Mouse (Mus musculus) thymus, postnatal 0 days (tissue): Measurements from ENCODE around the gene Nudt3. TPM values are rescaled to one million over a fixed set of nuclear protein-coding genes. Genes with fewer than 3 reads are reported as not detected.

Experiments
- DNase-seq: peaks from one replicate; pipeline ENCODE4 v3.0.0-alpha.2; 2015; ENCODE audit warnings: low spot score
- polyA plus RNA-seq: library from polyadenylated mRNA; unstranded; fragments of >200 nt; fragmentation: Nextera tagmentation; extraction: Ambion mirVana; gene quantifications from 2 replicates; pipeline ENCODE4 v1.2.1, GENCODE M21; 2015

Gene Nudt3
- polyA plus RNA-seq, 1 experiment from 2014 or later, result 87.8 TPM

DNA sequence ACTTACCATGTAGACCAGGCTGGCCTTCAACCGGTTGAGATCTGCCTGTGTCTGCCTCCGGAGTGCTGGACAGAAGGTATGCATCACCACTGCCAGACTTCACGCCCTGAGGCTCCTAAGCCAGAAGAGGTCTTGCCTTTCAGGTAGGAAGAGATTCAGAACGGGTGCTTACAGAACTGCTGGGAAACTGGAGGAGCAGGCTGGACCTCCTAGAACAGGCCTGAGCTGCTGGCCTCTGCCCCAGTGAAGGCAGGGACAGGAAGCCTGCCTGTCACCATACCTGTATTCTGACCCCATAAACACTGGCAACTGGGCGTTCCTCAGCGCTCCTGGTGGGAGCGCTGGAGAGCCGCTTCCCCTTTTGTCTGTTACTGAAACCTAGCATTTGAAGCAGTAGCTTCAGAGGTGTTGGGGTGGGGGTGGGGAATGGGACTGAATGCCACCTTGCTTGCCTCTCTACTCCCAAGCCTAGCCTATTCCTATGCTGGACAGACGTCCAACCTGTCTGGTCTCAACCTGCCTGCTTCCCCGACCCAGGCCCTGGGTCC is 71.8 kb downstream of the Nudt3 start:
- DNase-seq, result no peak

DNA sequence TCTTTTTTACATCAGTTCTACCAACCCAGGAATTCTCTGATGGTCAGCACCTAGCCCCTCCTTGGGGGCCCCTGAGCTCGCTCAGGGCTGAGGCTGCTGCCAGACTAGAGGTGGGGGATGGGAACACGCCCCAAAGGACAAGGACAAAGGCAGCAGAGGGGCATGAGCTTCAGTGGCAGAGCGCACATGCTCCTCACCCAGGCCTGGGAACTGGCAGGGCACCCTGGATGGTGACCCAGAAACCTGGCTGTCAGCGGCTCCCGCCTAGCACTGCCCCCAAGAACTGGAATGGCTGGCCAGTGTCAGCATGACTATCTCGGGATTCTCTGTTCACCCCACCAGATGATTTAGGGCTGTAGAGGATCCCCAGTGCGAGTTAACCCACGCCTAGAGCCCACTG is 74.1 kb downstream of the Nudt3 start:
- DNase-seq, result no peak

DNA sequence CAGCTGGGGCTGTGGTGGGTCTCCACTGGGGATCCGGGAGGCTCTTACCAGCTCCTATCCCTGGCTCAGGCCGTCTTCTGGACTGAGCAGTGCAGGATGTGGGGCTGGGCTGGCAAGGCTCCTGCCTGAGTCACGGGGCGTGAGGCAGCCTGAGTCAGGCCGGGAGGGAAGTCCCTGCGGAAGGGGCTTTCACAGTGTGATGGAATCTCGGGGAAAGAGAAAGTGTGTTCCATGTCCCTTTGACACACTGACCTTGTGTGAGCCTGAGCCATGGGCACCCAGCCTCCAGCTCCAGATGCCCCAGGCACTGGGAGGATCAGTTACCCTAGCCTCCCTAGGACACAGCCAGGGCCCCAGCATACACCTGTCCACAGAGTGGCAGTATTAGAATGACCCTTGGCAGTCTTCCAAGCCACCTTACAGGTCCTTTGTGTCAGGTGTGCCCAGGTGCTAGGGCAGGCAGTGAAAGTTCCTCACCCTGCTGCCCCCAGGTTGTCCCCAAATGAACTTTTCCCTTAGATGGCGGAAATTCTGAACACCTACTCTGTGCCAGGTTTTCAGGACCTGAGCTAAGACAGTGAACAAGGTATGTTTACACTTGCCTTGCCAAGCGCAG is 75.9 kb downstream of the Nudt3 start:
- no peak for DNase-seq

DNA sequence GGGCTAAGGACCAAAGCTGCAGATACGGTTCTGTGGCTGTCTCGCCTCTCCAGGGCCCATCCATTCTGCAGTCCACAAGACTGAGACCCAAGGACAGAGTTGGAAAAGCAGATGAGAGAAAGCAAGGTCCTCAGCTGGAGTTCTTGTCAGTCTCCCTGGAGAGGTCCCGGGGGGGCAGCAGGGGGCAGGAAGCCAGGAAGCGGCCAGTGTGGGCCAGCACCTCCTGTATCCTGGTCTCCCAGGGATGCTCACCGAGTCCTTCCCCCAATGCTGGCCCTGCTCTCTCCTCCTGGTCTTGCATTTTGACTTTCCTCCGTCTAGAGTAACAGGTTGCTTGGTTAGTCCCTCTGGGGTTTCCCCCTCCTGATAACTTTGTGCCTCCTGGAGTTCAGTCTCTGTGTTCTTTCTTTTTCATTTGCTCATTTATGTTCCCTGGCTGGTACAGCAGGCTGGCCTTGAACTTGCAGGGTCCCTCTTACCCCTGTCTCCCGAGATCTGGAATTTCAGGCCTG is 76.7 kb downstream of the Nudt3 start:
- no peak for DNase-seq

DNA sequence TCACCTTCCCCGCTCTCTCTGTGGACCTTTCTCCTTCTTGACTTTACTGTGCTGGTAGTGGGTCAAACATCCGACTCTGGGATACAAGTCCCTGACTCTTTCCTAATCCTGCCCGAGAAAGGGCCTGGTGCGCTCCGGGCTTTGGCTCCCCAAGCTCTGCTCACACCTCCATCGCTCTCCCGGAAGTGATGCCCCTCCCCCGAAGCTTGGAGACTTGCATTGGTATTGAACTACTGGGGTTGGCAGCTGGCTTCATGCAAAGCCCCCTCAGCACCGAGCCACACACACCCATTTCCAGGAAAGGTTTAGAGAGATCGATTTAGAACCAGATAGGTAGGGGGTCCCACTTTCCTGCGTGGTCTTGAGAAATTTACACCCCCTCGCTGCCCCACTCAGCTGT is 77.3 kb downstream of the Nudt3 start:
- no peak for DNase-seq

DNA sequence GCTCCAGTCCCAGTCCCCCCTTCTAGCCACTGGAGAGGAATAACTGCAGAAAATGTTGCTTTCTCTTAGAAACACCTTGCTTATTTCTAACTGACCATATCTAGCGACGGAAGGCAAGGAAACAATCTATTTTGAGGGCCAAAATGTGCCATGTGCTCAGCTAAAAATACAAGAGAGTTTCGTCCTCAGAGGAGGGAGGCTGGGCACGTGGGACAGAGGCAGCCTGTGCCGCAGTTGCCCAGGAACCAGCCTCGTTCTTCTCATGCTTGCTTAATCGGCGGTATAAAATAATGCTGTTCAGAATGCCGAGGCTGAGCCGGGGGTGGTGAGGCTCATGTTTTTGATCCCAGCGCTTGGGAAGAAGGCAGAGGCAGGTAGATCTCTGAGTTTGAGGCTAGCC is 78.7 kb downstream of the Nudt3 start:
- DNase-seq, result no peak

DNA sequence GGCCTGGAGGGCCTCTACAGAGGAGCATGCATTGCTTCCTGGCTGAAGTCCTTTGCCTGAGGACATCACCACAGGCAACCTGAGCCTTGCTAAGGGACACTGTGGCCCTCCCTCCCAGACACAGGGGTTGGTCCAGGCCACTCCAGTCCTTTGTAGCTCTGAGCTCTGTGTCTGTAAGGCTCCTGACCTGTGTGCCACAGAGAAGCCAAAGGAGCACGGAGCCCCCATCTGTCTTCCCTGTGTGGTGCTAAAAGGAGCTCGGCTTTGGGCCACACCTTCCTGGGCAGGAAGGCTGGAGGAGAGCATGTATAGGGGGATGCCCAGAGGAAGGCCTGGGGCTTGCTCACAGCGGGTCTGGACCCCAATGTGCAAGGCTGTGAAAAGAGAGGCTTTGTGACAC is 81.3 kb downstream of the Nudt3 start:
- no peak for DNase-seq

DNA sequence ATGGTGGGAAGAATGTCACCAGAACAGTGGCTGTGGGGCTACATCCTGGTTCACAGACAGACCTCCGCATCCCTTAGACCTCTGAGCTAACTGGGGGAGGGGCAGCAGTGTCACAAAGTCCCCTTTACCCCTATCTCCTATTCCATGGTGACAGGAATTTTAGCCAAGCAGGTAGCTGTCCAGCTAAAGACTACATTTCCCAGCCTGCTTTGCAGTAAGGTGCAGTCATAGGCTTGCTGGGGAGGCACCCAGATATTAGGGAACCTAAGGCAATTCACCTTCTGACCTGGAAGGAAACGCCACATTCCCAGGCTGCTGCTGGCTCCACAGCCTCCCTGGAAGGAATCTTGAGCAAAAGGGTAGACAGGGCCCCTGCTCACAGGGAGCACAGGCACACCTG is 82.0 kb downstream of the Nudt3 start:
- DNase-seq, result no peak

DNA sequence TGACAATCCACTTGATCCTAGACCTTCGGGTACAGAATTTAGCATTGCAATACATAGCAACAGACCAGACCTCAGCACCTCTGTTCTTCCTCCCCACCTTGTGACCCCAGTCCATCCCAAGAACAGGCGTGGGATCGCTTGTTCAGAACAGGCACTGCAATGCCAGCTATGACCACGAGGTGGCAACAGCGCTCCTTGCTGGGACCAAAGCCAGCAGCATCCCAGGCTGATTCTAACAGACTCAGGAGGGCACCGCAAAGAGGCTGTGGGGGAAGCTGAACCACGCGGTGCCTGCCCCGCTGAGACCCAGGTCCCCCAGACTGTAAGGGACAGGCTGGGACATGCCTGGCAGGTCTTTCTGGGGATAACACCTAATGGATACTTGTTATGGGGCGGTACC is 88.6 kb downstream of the Nudt3 start:
- peak; percentile 89 for DNase-seq

DNA sequence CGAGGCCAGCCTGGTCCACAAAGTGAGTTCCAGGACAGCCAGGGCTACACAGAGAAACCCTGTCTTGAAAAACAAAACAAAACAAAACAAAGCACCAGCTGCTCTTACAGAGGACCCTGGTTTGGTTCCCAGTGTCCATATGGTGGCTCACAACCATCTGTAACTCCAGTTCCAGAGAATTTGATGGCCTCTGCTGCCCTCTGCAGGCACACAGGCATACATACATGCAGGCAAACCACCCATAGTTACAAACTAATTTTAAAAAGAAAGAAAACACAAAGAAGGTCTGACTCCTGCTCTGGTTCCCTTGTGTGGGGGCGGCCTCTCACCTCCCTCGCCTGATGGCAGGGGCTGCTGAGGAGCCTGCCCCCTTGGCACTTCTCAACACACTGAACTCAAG is 89.9 kb downstream of the Nudt3 start:
- no peak for DNase-seq

DNA sequence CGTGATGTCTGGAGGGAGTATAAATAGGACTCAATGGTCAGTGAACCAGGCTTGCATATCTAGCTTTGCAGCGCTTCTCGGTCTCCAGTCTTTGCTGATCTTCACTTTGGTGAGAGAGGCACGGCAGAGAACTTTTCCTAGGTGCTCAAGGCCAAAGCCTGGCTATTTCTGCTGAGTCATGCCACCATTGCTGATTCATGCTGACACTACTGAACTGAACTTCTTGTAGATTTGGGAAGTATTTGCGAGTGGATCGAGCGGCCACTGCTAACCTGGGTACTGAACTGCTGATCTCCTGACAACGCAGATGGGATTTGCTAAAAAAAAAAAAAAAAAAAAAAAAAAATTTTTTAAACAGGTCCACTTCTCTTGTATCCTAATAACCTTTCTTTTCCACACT is 91.2 kb downstream of the Nudt3 start:
- DNase-seq, result no peak

Other genes starting within 250 kb of the Nudt3 start
- 0.69 and 0.78 TPM in 2 replicates for gene Grm4, start 102.1 kb downstream of the Nudt3 start, polyA plus RNA-seq
- gene Hmga1, start 67.0 kb downstream of the Nudt3 start, polyA plus RNA-seq, result 356 and 471 TPM in 2 replicates
- 109 and 111 TPM in 2 replicates for gene AI413582, start 57.7 kb downstream of the Nudt3 start, polyA plus RNA-seq
- gene RPS10-NUDT3, start 11.7 kb upstream of the Nudt3 start, polyA plus RNA-seq, result not detected in 2 replicates
- 1,579 and 1,606 TPM in 2 replicates for gene Rps10, start 13.2 kb upstream of the Nudt3 start, polyA plus RNA-seq
- 19.8 and 20.1 TPM in 2 replicates for gene Pacsin1, start 32.0 kb upstream of the Nudt3 start, polyA plus RNA-seq
- gene Spdef, start 105.5 kb upstream of the Nudt3 start, polyA plus RNA-seq, result 0.66 and 0.99 TPM in 2 replicates
- 16.7 and 20.8 TPM in 2 replicates for gene D17Wsu92e, start 197.2 kb upstream of the Nudt3 start, polyA plus RNA-seq
- gene Snrpc, start 214.7 kb upstream of the Nudt3 start, polyA plus RNA-seq, result 383 and 386 TPM in 2 replicates
- gene Uhrf1bp1, start 232.9 kb upstream of the Nudt3 start, polyA plus RNA-seq, result 1.1 and 1.6 TPM in 2 replicates